Mouse (Mus musculus) G1E (cell line): Measurements from ENCODE around the gene Duxf3. TPM values are rescaled to one million over a fixed set of nuclear protein-coding genes. Genes with fewer than 3 reads are reported as not detected.
A peak's percentile ranks its signal among the peaks of the same experiment; 100 is the strongest.
"Not testable (repeated sequence)": the region's sequence is repeated elsewhere in the genome, so short reads cannot be mapped to it uniquely, and the experiment has no call there.

ENCODE experiments used
- ATAC-seq: 2 replicates; pipeline ENCODE4 v1.8.0; 2016; ENCODE audit warnings: mild to moderate bottlenecking; ENCODE audit not compliant: insufficient number of reproducible peaks, poor library complexity, low FRiP score, severe bottlenecking; ENCODE audit errors: extremely low read depth
- DNase-seq: peaks from one replicate; pipeline ENCODE4 v3.0.0; 2012; ENCODE audit warnings: low spot score
- H3K27me3 ChIP-seq: 2 replicates; pipeline ENCODE4 v1.6.1; 2012; ENCODE audit warnings: mild to moderate bottlenecking, low read length, inconsistent platforms; ENCODE audit not compliant: insufficient read depth
- H3K36me3 ChIP-seq: replicated peaks from 2 replicates; pipeline ENCODE3; 2012; ENCODE audit warnings: mild to moderate bottlenecking, inconsistent platforms
- H3K4me1 ChIP-seq: 2 replicates; pipeline ENCODE4 v1.6.1; 2012; ENCODE audit warnings: low read depth, low read length, inconsistent platforms, mixed read lengths; ENCODE audit not compliant: insufficient read depth
- H3K4me3 ChIP-seq: 2 replicates; pipeline ENCODE4 v1.5.1; 2012; ENCODE audit warnings: low read depth, mild to moderate bottlenecking, inconsistent platforms, low read length, moderate library complexity, mixed read lengths
- H3K9me3 ChIP-seq: replicated peaks from 2 replicates; pipeline ENCODE4 v1.6.1; 2012; ENCODE audit warnings: inconsistent platforms
- CTCF ChIP-seq: IDR thresholded peaks from 2 replicates; pipeline ENCODE4 v1.5.1; 2012; ENCODE audit warnings: low read depth, low read length, inconsistent platforms, mixed read lengths
- GATA1 ChIP-seq: IDR thresholded peaks from 2 replicates; pipeline ENCODE4 v1.6.1; 2012; ENCODE audit warnings: borderline replicate concordance, low read length, inconsistent platforms, mixed read lengths
- GATA2 ChIP-seq: IDR thresholded peaks from 2 replicates; pipeline ENCODE4 v1.6.1; 2012; ENCODE audit warnings: low read depth, low read length, inconsistent platforms, borderline replicate concordance
- POLR2AphosphoS5 ChIP-seq: IDR thresholded peaks from 2 replicates; pipeline ENCODE4 v1.6.1; 2012; ENCODE audit warnings: low read depth, low read length, inconsistent platforms; ENCODE audit not compliant: insufficient replicate concordance
- TAL1 ChIP-seq: conservative IDR thresholded peaks from 2 replicates; pipeline ENCODE4 v1.6.1; 2012; ENCODE audit warnings: low read depth, low read length, inconsistent platforms, mixed read lengths
- polyA plus RNA-seq: library from polyadenylated mRNA; stranded (reverse); fragments of >175 nt; gene quantifications from 2 replicates; pipeline ENCODE4 v1.2.3, GENCODE M21; 2012
- total RNA-seq, 2 experiments: library from RNA; stranded (forward) in 1 of 2; stranded (reverse) in 1 of 2; fragments of 200-1000 nt in 1 of 2; fragments of >200 nt in 1 of 2; fragmentation: Nextera tagmentation in 1 of 2; gene quantifications; 2 replicates each; pipeline ENCODE4 v1.2.3; 2014 to 2017

The Duxf3 gene
- total RNA-seq (2014; fragmentation: Nextera tagmentation): not detected in 2 replicates
- 0.17 and 1.1 TPM in 2 replicates for total RNA-seq (2017)
- 0.06 TPM in 1 of 2 replicates, not detected in the other for polyA plus RNA-seq

DNA sequence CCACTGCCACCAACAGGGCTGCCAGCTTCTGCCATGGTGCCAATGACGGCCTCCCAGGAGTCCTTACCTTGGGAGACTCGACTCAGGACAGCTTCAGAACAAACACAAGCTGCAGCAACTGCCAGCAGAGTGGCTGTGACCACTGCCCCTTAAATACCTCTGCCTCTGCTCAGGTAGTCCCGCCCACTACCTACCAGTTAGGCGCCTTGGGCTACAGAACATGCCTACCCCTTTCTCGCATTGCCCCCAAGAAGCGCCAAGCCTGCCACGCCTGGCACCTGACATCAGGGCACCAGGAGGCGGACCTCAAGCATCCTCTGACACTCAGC, at the start of gene Duxf3:
Duxf3 (minus strand) TSS at position 35 of the 329 bp plus-strand sequence.
- ATAC-seq, H3K9me3 ChIP-seq, H3K27me3 ChIP-seq, DNase-seq, H3K4me1 ChIP-seq, H3K4me3 ChIP-seq, H3K36me3 ChIP-seq: not testable (repeated sequence)

- Histone ChIP-seq H3K4me1 (no peaks in the 10 kb centered on the region), H3K9me3 (no peaks in the 10 kb centered on the region), H3K4me3 (no peak overlapping the region), H3K27me3 (no peaks in the 10 kb centered on the region), H3K36me3 (peaks cover 41% of the 10 kb centered on the region)
- ATAC-seq: no peak
- no peak for DNase-seq
- TF ChIP-seq GATA2: no peak
- TF ChIP-seq CTCF: no peak
- no peak for TF ChIP-seq POLR2AphosphoS5
- TF ChIP-seq TAL1: no peak
- no peak for TF ChIP-seq GATA1
Measured at GRCm38 (mm10) chr10:58282238-58282637, 49.8 kb upstream of the Duxf3 start.

- DNase-seq: no peak
- Histone ChIP-seq H3K4me1 (peaks cover 5% of the 10 kb centered on the region; the same call in 1 of the 2 replicates), H3K4me3 (no peak overlapping the region), H3K27me3 (no peaks in the 10 kb centered on the region), H3K9me3 (no peaks in the 10 kb centered on the region), H3K36me3 (peaks cover 25% of the 10 kb centered on the region)
- no peak for ATAC-seq
- TF ChIP-seq TAL1 (no peak), CTCF (no peak)
Measured at GRCm38 (mm10) chr10:58258466-58258865, 26.0 kb upstream of the Duxf3 start.

DNA sequence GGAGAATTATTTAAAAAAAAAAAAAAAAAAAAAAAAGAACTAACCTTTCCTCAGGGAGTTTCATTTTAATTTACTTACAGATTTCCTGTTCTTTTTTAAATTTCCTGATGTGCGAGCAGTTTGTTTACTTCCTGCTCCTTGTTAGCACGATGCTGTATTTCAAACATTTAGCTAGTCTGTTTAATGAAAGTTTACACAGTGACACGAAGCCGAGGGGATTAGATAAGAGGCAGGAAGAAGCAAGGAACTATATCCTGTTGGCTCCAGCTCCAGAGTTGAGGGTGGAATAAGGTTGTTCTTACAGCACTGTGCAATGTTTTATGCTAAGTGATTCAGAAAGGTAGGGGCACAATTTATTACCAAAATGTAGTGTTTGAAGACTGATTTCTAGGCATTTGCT, 23.5 kb upstream of the Duxf3 start:
- Histone ChIP-seq H3K27me3 (no peaks in the 10 kb centered on the region), H3K9me3 (no peaks in the 10 kb centered on the region), H3K4me1 (peaks cover 5% of the 10 kb centered on the region; the same call in 1 of the 2 replicates), H3K36me3 (peaks cover 18% of the 10 kb centered on the region), H3K4me3 (peak overlapping the region; percentile 81)
- DNase-seq (no peak), ATAC-seq (no peak)
- no peak for TF ChIP-seq GATA1
- TF ChIP-seq TAL1: no peak
- no peak for TF ChIP-seq POLR2AphosphoS5
- TF ChIP-seq CTCF: no peak
- no peak for TF ChIP-seq GATA2

- peak; percentile 99 for ATAC-seq
- DNase-seq: peak; percentile 76
Measured at GRCm38 (mm10) chr10:58255213-58255892, 22.9 kb upstream of the Duxf3 start, which contains the start of gene Gcc2. Gene Gcc2, plus strand, starts transcription at chr10:58255497.

GRCm38 (mm10) chr10:58254635-58255175, 22.2 kb upstream of the Duxf3 start:
- H3K4me3 ChIP-seq: peak overlapping the region; percentile 81

More at GRCm38 (mm10) chr10:58255213-58255892, 22.9 kb upstream of the Duxf3 start, which contains the start of gene Gcc2:
- no peaks in the 10 kb centered on the region for H3K9me3 ChIP-seq
- H3K4me3 ChIP-seq: peak within 1 kb of the TSS; percentile 81
- peaks cover 5% of the 10 kb centered on the region; the same call in 1 of the 2 replicates for H3K4me1 ChIP-seq
- TF ChIP-seq GATA1 (no peak), GATA2 (no peak), CTCF (no peak), POLR2AphosphoS5 (no peak), TAL1 (no peak)
- no peaks in the 10 kb centered on the region for H3K27me3 ChIP-seq
- peaks cover 18% of the 10 kb centered on the region for H3K36me3 ChIP-seq

More at GRCm38 (mm10) chr10:58254635-58255175, 22.2 kb upstream of the Duxf3 start:
- TF ChIP-seq GATA1 (no peak), GATA2 (no peak), POLR2AphosphoS5 (no peak), TAL1 (no peak), CTCF (no peak)
- DNase-seq (no peak), ATAC-seq (no peak)
- no peaks in the 10 kb centered on the region for H3K9me3 ChIP-seq
- H3K36me3 ChIP-seq: peaks cover 14% of the 10 kb centered on the region
- H3K27me3 ChIP-seq: no peaks in the 10 kb centered on the region
- H3K4me1 ChIP-seq: peaks cover 5% of the 10 kb centered on the region; the same call in 1 of the 2 replicates
